Mouse (Mus musculus): Measurements from ENCODE around the gene Fgfr2. TPM values are rescaled to one million over a fixed set of nuclear protein-coding genes. Genes with fewer than 3 reads are reported as not detected.

Gene Fgfr2
- polyA plus RNA-seq, 1 experiment from 2014 or later: 11.2 TPM

DNA sequence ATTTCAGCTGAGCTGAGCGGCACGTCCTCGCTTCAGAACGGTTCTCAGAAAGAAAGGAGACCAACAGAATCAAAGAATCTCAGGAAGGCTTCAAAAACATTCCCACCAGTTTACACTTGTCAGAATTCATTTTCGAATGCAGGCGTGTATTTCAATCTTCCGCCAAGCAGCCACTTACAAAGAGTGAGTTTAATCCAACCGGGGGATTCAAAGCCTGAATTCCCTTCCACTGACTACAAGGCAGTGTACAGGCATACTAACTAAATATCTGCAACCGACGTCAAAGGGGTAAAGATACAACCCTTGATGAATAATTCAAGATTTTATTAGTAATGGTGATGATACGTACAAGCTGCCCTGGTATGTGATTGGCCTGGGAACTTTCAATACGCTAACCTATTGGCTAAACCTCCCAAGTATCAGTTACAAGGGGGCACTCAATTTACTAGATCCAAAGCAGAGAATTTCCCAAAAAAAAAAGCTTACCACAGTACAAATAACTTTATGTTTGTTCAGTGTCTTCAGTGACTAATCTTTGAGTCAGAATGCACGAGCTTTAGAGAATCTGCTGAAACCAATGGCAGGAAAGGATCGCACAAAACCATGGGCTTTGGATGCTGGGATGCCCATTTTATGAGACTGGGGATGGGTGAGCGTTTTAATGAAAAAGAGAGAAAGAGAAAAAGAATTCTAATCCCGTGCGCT, 2860.5 kb downstream of the Fgfr2 start:
- no peak for DNase-seq
- no peak for TF ChIP-seq EP300 (IDR thresholded peaks at IDR 0.05; ENCODE audit: low read depth)
- TF ChIP-seq CTCF (IDR thresholded peaks at IDR 0.05; ENCODE audit: low read depth): no peak
- Histone ChIP-seq H3K27me3 (ENCODE audit: insufficient read depth, low read length) (peaks cover 25% of the 10 kb centered on the region), H3K9ac (replicated peaks) (no peak overlapping the region), H3K27ac (ENCODE audit: low read depth) (no peak overlapping the region), H3K4me1 (ENCODE audit: insufficient read depth) (peaks cover 14% of the 10 kb centered on the region; the same call in 1 of the 2 replicates), H3K9me3 (ENCODE audit: low read length) (no peaks in the 10 kb centered on the region), H3K36me3 (replicated peaks; ENCODE audit: insufficient read depth, low read length) (no peaks in the 10 kb centered on the region), H3K4me3 (ENCODE audit: low read depth, low read length) (no peak overlapping the region), H3K4me2 (ENCODE audit: low read depth, low read length) (peak overlapping the region; percentile 73; the same call in 1 of the 2 replicates)
- 43% methylated on average over 17 of the region's 17 CpGs for WGBS (ENCODE audit: insufficient replicate concordance)
- no peak for ATAC-seq

DNA sequence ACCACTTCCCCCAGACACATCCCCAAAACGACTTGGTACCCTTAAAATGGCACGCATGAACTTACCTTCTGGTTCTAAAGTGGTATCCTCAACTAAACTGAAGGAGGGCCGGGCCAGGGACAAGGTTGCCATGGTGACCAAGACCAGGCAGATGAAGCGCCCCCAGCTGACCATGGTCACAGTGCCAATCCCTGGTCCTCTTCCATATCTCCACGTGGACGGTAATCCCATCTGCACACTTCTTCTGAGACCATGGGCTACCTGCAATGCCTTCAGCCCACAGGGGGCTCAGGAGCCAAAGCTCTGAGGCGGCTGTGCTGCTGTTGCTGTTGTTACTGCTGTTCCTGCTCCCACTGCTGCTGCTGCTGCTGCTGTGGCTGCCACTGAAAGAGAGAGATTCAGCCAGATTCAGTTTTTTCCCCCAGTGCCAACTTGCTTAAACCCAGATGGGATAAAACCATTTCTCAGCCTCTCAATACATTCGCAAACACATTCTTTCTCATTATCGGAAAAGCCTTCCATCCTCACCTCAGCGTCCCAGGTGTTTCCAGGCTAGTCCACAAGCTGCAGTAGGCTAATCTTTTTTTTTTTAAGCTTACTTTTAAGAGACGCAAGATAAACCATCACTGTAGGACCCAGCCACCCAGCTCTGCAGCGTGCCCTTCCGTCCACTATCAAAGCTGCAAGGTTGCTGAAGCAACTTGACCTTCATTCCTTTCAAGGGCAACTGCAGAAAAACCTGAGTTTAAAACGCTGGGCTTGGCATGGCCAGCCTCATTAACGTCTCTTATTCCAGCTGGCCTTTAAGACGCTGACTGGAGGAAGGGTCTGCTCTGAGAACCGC, 2861.2 kb downstream of the Fgfr2 start:
- Histone ChIP-seq H3K9ac (replicated peaks) (no peak overlapping the region), H3K4me3 (ENCODE audit: low read depth, low read length) (no peak overlapping the region), H3K36me3 (replicated peaks; ENCODE audit: insufficient read depth, low read length) (no peaks in the 10 kb centered on the region), H3K4me2 (ENCODE audit: low read depth, low read length) (no peak overlapping the region; the same call in 1 of the 2 replicates), H3K27ac (ENCODE audit: low read depth) (no peak overlapping the region), H3K4me1 (ENCODE audit: insufficient read depth) (peaks cover 19% of the 10 kb centered on the region), H3K27me3 (ENCODE audit: insufficient read depth, low read length) (peaks cover 24% of the 10 kb centered on the region), H3K9me3 (ENCODE audit: low read length) (no peaks in the 10 kb centered on the region)
- TF ChIP-seq EP300 (IDR thresholded peaks at IDR 0.05; ENCODE audit: low read depth): no peak
- TF ChIP-seq CTCF (IDR thresholded peaks at IDR 0.05; ENCODE audit: low read depth): no peak
- 37% methylated on average over 17 of the region's 17 CpGs for WGBS (ENCODE audit: insufficient replicate concordance)
- no peak for DNase-seq
- no peak for ATAC-seq

- Histone ChIP-seq H3K4me2 (ENCODE audit: low read depth, low read length) (no peak overlapping the region), H3K36me3 (replicated peaks; ENCODE audit: insufficient read depth, low read length) (no peaks in the 10 kb centered on the region), H3K9ac (replicated peaks) (no peak overlapping the region), H3K4me1 (ENCODE audit: insufficient read depth) (peaks cover 21% of the 10 kb centered on the region), H3K4me3 (ENCODE audit: low read depth, low read length) (no peak overlapping the region), H3K9me3 (ENCODE audit: low read length) (no peaks in the 10 kb centered on the region), H3K27ac (ENCODE audit: low read depth) (no peak overlapping the region), H3K27me3 (ENCODE audit: insufficient read depth, low read length) (peaks cover 16% of the 10 kb centered on the region)
- WGBS (ENCODE audit: insufficient replicate concordance): 74% methylated on average over 20 of the region's 20 CpGs
- ATAC-seq (no peak), DNase-seq (no peak)
- TF ChIP-seq EP300 (IDR thresholded peaks at IDR 0.05; ENCODE audit: low read depth) (no peak), CTCF (IDR thresholded peaks at IDR 0.05; ENCODE audit: low read depth) (no peak)
Observed at GRCm38 (mm10) chr7:130260905-130261683, 2862.1 kb downstream of the Fgfr2 start.

GRCm38 (mm10) chr7:130260060-130260459, 2863.1 kb downstream of the Fgfr2 start:
- Histone ChIP-seq H3K4me1 (ENCODE audit: insufficient read depth) (peaks cover 21% of the 10 kb centered on the region), H3K27me3 (ENCODE audit: insufficient read depth, low read length) (peaks cover 8% of the 10 kb centered on the region), H3K36me3 (replicated peaks; ENCODE audit: insufficient read depth, low read length) (no peaks in the 10 kb centered on the region), H3K4me2 (ENCODE audit: low read depth, low read length) (no peak overlapping the region), H3K27ac (ENCODE audit: low read depth) (no peak overlapping the region), H3K4me3 (ENCODE audit: low read depth, low read length) (no peak overlapping the region), H3K9ac (replicated peaks) (no peak overlapping the region), H3K9me3 (ENCODE audit: low read length) (no peaks in the 10 kb centered on the region)
- ATAC-seq (no peak), DNase-seq (no peak)
- 34% methylated on average over 5 of the region's 5 CpGs for WGBS (ENCODE audit: insufficient replicate concordance)
- TF ChIP-seq CTCF (IDR thresholded peaks at IDR 0.05; ENCODE audit: low read depth): no peak
- no peak for TF ChIP-seq EP300 (IDR thresholded peaks at IDR 0.05; ENCODE audit: low read depth)

- H3K4me1 ChIP-seq (ENCODE audit: insufficient read depth): peaks cover 18% of the 10 kb centered on the region
- H3K36me3 ChIP-seq (replicated peaks; ENCODE audit: insufficient read depth, low read length): no peaks in the 10 kb centered on the region
- DNase-seq: no peak
- H3K27me3 ChIP-seq (ENCODE audit: insufficient read depth, low read length): no peaks in the 10 kb centered on the region
- no peak overlapping the region for H3K27ac ChIP-seq (ENCODE audit: low read depth)
- H3K4me2 ChIP-seq (ENCODE audit: low read depth, low read length): no peak overlapping the region
- TF ChIP-seq CTCF (IDR thresholded peaks at IDR 0.05; ENCODE audit: low read depth) (no peak), EP300 (IDR thresholded peaks at IDR 0.05; ENCODE audit: low read depth) (no peak)
- 26% methylated on average over 9 of the region's 9 CpGs for WGBS (ENCODE audit: insufficient replicate concordance)
- H3K9me3 ChIP-seq (ENCODE audit: low read length): no peaks in the 10 kb centered on the region
- ATAC-seq: no peak
- H3K4me3 ChIP-seq (ENCODE audit: low read depth, low read length): no peak overlapping the region
- no peak overlapping the region for H3K9ac ChIP-seq (replicated peaks)
Observed at GRCm38 (mm10) chr7:130258704-130259295, 2864.3 kb downstream of the Fgfr2 start.

Measured in liver, postnatal 0 days (tissue).